Mouse (Mus musculus) limb, embryonic 14.5 days (tissue): ENCODE data around the gene Gm20388. TPM values are rescaled to one million over a fixed set of nuclear protein-coding genes. Genes with fewer than 3 reads are reported as not detected.

ENCODE experiments used
- ATAC-seq: fragments of 200-750 bp; cut with Nextera tagmentation; 2 replicates; pipeline ENCODE4 v1.8.0; 2017; ENCODE audit warnings: low read depth, moderate number of reproducible peaks, moderate TSS enrichment; ENCODE audit not compliant: low FRiP score
- DNase-seq: peaks from one replicate; pipeline ENCODE4 v3.0.0-alpha.2; 2015; ENCODE audit warnings: low spot score
- H3K27ac ChIP-seq: fragments of 300-500 bp; sonication (generic); replicated peaks from 2 replicates; pipeline ENCODE4 v1.5.1; 2014; ENCODE audit warnings: low read depth, mild to moderate bottlenecking, low read length, moderate library complexity, mixed read lengths
- H3K27me3 ChIP-seq: fragments of 300-500 bp; sonication (generic); 2 replicates; pipeline ENCODE4 v1.6.1; 2014; ENCODE audit warnings: low read length, mixed read lengths; ENCODE audit not compliant: control insufficient read depth, insufficient read depth
- H3K36me3 ChIP-seq: fragments of 300-500 bp; sonication (generic); 2 replicates; pipeline ENCODE4 v1.6.1; 2014; ENCODE audit warnings: mild to moderate bottlenecking, low read length, moderate library complexity, mixed read lengths; ENCODE audit not compliant: control insufficient read depth, insufficient read depth
- H3K4me1 ChIP-seq: fragments of 300-500 bp; sonication (generic); 2 replicates; pipeline ENCODE4 v1.6.1; 2014; ENCODE audit warnings: antibody characterized with exemption, low read length, mixed read lengths; ENCODE audit not compliant: control insufficient read depth, insufficient read depth
- H3K4me2 ChIP-seq: fragments of 300-500 bp; sonication (generic); replicated peaks from 2 replicates; pipeline ENCODE4 v1.6.1; 2014; ENCODE audit warnings: low read depth, mild to moderate bottlenecking, low read length, moderate library complexity; ENCODE audit not compliant: severe bottlenecking
- H3K4me3 ChIP-seq: fragments of 300-500 bp; sonication (generic); replicated peaks from 2 replicates; pipeline ENCODE4 v1.5.1; 2014; ENCODE audit warnings: low read length
- H3K9ac ChIP-seq: fragments of 300-500 bp; sonication (generic); 2 replicates; pipeline ENCODE4 v1.6.1; 2014; ENCODE audit warnings: mild to moderate bottlenecking, low read depth, low read length, moderate library complexity; ENCODE audit not compliant: severe bottlenecking
- H3K9me3 ChIP-seq: fragments of 300-500 bp; sonication (generic); 2 replicates; pipeline ENCODE4 v1.6.1; 2016; ENCODE audit warnings: low read length; ENCODE audit not compliant: control insufficient read depth
- POLR2A ChIP-seq: fragments of 200-500 bp; IDR thresholded peaks from 2 replicates; pipeline ENCODE4 v1.8.0; 2012; ENCODE audit warnings: inconsistent platforms, mild to moderate bottlenecking, moderate library complexity, borderline replicate concordance; ENCODE audit not compliant: insufficient read depth, insufficient read length; ENCODE audit errors: extremely low read depth
- WGBS: fragments of 180-500 bp; shearing (Covaris S2); extraction: QIAGEN DNeasy Blood & Tissue Kit; methylation state at CpG from one replicate; pipeline ENCODE4 v1.1.7; 2014; 5-methylcytosine and 5-hydroxymethylcytosine counted together
- polyA plus RNA-seq, 2 experiments: library from polyadenylated mRNA; depleted of rRNA in 1 of 2; stranded (reverse) in 1 of 2; unstranded in 1 of 2; fragments of >200 nt; fragmentation: Nextera tagmentation in 1 of 2; extraction: Ambion mirVana in 1 of 2; gene quantifications; 2 replicates each; pipeline versions ENCODE4 v1.2.1 to v1.2.3; 2012 to 2014

The Gm20388 gene
- polyA plus RNA-seq, 2 experiments: 1.9 to 49.9 TPM

DNA sequence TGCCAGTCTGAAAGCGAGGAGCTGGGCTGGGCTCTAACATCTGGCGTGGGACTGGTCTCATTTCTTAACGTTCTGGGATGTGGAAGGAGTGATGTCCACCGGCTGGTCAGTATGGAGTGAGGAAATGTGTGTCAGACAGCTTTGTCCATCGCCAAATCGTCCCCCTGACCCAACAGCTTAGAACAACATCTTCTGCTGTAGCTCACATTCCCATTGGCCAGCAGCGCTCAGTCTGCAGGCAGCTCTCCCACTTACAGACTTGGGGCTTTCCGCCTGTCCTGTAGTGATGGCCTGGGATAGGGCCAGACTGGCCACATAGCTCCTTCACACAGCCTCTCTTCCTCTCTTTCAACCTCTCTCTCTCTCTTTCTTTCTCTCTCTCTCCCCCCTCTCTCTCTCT lies 1568.5 kb downstream of the Gm20388 start:
- 80% methylated on average over 8 of the region's 8 CpGs for WGBS
- no peak overlapping the region for H3K4me2 ChIP-seq
- DNase-seq (no peak), ATAC-seq (no peak)
- no peak overlapping the region for H3K27ac ChIP-seq
- H3K27me3 ChIP-seq: no peaks in the 10 kb centered on the region
- H3K9ac ChIP-seq: no peak overlapping the region
- no peaks in the 10 kb centered on the region for H3K9me3 ChIP-seq
- peaks cover 51% of the 10 kb centered on the region for H3K4me1 ChIP-seq
- no peak for TF ChIP-seq POLR2A
- H3K4me3 ChIP-seq: no peak overlapping the region
- no peaks in the 10 kb centered on the region for H3K36me3 ChIP-seq

DNA sequence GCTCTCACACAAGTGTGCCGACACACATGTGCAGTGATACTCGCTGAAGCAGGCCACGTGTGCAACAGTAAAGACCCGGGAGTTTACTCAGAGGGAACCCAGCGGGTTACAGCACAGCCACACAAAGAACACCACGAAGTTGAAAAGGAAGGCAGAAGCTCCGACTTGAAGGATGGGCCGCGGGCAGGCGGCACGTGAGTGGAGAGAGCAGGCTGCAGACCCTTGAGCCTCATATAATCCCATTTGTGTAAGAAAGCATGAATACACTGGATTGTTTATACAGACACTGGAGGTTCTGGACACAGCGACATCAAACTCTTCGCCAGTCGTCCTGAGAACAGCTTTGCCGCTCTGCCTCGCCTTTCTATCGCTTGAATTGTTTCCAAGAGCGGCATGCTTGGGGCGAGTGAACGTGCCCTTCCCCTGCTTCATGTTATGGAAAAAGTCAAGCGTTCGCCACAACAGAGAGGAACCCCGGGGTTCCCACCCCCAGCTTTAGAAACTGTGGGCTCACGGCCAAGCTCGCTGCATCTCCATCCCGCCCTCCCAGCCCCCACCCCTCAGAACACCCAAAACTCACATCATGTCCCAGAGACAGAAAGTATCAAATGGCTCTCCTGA lies 1569.9 kb downstream of the Gm20388 start:
- Histone ChIP-seq H3K36me3 (no peaks in the 10 kb centered on the region), H3K4me1 (peaks cover 45% of the 10 kb centered on the region), H3K9ac (no peak overlapping the region), H3K9me3 (no peaks in the 10 kb centered on the region), H3K4me3 (no peak overlapping the region), H3K4me2 (no peak overlapping the region), H3K27me3 (no peaks in the 10 kb centered on the region), H3K27ac (0 out of 2 replicates have a peak overlapping the region, but pooled peaks have one; percentile 6)
- DNase-seq (no peak), ATAC-seq (no peak)
- 53% methylated on average over 26 of the region's 26 CpGs for WGBS
- no peak for TF ChIP-seq POLR2A

DNA sequence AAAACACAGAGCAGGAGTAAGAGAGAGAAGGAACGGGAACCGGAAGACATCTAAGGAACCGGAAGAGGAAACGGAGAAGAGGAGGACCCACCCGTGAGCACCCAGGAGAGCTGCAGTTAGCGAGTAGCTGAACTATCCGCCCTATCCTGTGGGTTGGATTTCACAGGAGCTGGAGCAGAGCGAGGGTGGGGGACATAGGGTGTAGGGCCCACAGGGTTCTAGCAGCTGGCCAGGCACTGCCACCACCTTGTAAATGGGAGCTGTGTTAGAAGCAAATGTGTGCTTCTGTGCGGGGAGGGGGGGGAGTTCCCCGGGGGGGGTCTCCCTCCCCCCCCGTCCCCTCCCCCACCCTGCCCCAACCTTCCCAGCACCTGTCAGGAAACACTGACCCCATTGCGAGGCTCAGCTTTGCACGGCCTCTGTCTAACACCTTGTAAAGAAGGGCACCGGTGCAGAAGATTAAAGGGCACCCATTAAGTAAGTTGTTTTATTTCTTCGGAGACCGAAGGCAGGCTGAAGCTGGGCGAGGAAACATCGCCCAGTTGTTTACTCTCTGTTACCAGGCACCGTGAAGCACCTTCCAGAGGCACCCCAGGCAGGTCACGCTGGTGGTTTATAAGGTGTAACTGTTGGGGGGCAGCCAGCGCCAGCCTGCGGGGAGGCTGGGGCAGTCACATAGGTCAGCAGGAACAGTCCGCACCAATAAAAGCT lies 1573.6 kb downstream of the Gm20388 start:
- peaks cover 33% of the 10 kb centered on the region for H3K4me1 ChIP-seq
- ATAC-seq: peak; percentile 60
- no peak for DNase-seq
- no peak for TF ChIP-seq POLR2A
- H3K36me3 ChIP-seq: no peaks in the 10 kb centered on the region
- 0 out of 2 replicates have a peak overlapping the region, but pooled peaks have one; percentile 7 for H3K4me2 ChIP-seq
- H3K9ac ChIP-seq: no peak overlapping the region
- H3K27ac ChIP-seq: 0 out of 2 replicates have a peak overlapping the region, but pooled peaks have one; percentile 58
- H3K9me3 ChIP-seq: no peaks in the 10 kb centered on the region
- 27% methylated on average over 23 of the region's 23 CpGs for WGBS
- H3K4me3 ChIP-seq: no peak overlapping the region
- no peaks in the 10 kb centered on the region for H3K27me3 ChIP-seq

DNA sequence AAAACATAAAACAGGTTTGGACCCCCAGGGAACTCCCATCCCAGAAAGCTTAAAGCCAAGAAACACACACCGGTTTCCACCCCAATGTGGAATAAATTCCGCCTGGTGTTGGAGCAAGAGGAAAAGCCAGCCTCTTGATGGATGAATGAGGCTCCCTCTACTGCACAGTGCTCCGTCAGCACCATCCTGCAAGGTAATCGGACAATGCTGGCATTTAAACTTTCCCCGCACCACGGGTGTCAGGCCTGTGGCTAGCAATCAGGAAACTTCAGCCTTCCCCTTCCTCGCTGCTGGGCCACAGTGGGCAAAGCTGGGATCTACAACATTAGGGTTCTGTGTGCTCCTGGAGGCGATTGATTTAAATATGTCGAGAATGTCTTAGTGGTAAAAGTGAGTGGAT lies 1581.0 kb downstream of the Gm20388 start:
- no peak overlapping the region for H3K9ac ChIP-seq
- peak; percentile 31 for DNase-seq
- peak overlapping the region; percentile 67 for H3K27ac ChIP-seq
- H3K4me3 ChIP-seq: no peak overlapping the region
- ATAC-seq: peak; percentile 31; the same call in 1 of the 2 replicates
- H3K4me2 ChIP-seq: no peak overlapping the region
- peaks cover 16% of the 10 kb centered on the region for H3K4me1 ChIP-seq
- H3K36me3 ChIP-seq: no peaks in the 10 kb centered on the region
- 29% methylated on average over 9 of the region's 9 CpGs for whole genome bisulfite sequencing
- no peaks in the 10 kb centered on the region for H3K9me3 ChIP-seq
- TF ChIP-seq POLR2A: no peak
- H3K27me3 ChIP-seq: no peaks in the 10 kb centered on the region

DNA sequence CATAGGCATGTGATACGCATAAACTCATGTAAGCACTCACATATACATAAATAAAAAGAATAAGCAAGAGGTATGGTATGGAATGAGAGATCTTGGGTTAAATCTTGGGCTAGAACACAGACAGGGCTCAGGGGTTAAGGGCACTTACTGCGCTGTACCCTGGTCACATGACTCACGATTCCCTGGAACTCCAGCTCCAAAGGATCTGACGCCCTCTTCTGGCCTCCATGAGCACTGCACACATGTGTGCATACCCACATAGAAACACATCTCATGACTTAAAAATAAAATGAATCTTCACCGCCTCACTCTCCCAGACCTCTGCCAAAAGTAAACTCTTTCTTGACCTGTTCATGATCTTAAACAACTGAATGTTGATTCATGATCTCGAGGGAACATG lies 1587.0 kb downstream of the Gm20388 start:
- H3K4me2 ChIP-seq: no peak overlapping the region
- H3K4me1 ChIP-seq: peaks cover 40% of the 10 kb centered on the region
- ATAC-seq (no peak), DNase-seq (no peak)
- no peak overlapping the region for H3K4me3 ChIP-seq
- H3K9me3 ChIP-seq: no peaks in the 10 kb centered on the region
- TF ChIP-seq POLR2A: no peak
- H3K9ac ChIP-seq: no peak overlapping the region
- H3K36me3 ChIP-seq: no peaks in the 10 kb centered on the region
- WGBS: 86% methylated on average over 6 of the region's 6 CpGs
- H3K27ac ChIP-seq: no peak overlapping the region
- H3K27me3 ChIP-seq: no peaks in the 10 kb centered on the region
